Mouse (Mus musculus) kidney, postnatal 14 days (tissue): ENCODE results near the gene Ep300.
"Not testable (repeated sequence)": the region's sequence is repeated elsewhere in the genome, so short reads cannot be mapped to it uniquely, and the experiment has no call there.

Experiments used
- DNase-seq: peaks from one replicate; pipeline ENCODE4 v3.0.0; 2022; ENCODE audit warnings: mixed read lengths

Ep300 gene

GRCm38 (mm10) chr15:81598742-81599141 lies 13.6 kb downstream of the Ep300 start:
- DNase-seq: not testable (repeated sequence)

GRCm38 (mm10) chr15:81605241-81605640 lies 20.1 kb downstream of the Ep300 start:
- no peak for DNase-seq

- peak; percentile 10 for DNase-seq
Measured at GRCm38 (mm10) chr15:81606634-81607033, 21.5 kb downstream of the Ep300 start.

- DNase-seq: no peak
Measured at GRCm38 (mm10) chr15:81649516-81650455, 64.6 kb downstream of the Ep300 start.

GRCm38 (mm10) chr15:81650636-81651035 lies 65.5 kb downstream of the Ep300 start:
- peak; percentile 7 for DNase-seq

GRCm38 (mm10) chr15:81661701-81662100 lies 76.5 kb downstream of the Ep300 start:
- DNase-seq: no peak

- no peak for DNase-seq
Measured at GRCm38 (mm10) chr15:81663281-81663680, 78.1 kb downstream of the Ep300 start.

- DNase-seq: peak; percentile 94
Measured at GRCm38 (mm10) chr15:81663697-81664561, 78.8 kb downstream of the Ep300 start, which contains the start of gene L3mbtl2. TSS of gene L3mbtl2 (plus strand) at chr15:81663889.

- DNase-seq: no peak
Measured at GRCm38 (mm10) chr15:81666957-81667356, 81.8 kb downstream of the Ep300 start.

- peak; percentile 56 for DNase-seq
Measured at GRCm38 (mm10) chr15:81670231-81670640, 85.1 kb downstream of the Ep300 start.

- DNase-seq: no peak
Measured at GRCm38 (mm10) chr15:81676637-81677036, 91.5 kb downstream of the Ep300 start.

GRCm38 (mm10) chr15:81680301-81680805 lies 95.2 kb downstream of the Ep300 start:
- no peak for DNase-seq

GRCm38 (mm10) chr15:81693366-81693966 lies 108.3 kb downstream of the Ep300 start:
- DNase-seq: no peak

GRCm38 (mm10) chr15:81693967-81694881 lies 109.1 kb downstream of the Ep300 start:
- DNase-seq: peak; percentile 90

GRCm38 (mm10) chr15:81694891-81695290 lies 109.7 kb downstream of the Ep300 start:
- no peak for DNase-seq

GRCm38 (mm10) chr15:81697175-81697574 lies 112.0 kb downstream of the Ep300 start, which contains the start of gene Chadl:
TSS of gene Chadl (minus strand) at chr15:81697287.
- DNase-seq: no peak

GRCm38 (mm10) chr15:81697847-81698246 lies 112.7 kb downstream of the Ep300 start:
- peak; percentile 33 for DNase-seq

GRCm38 (mm10) chr15:81698532-81698931 lies 113.4 kb downstream of the Ep300 start:
- DNase-seq: no peak

- no peak for DNase-seq
Measured at GRCm38 (mm10) chr15:81700161-81700560, 115.0 kb downstream of the Ep300 start.

GRCm38 (mm10) chr15:81700601-81701000 lies 115.5 kb downstream of the Ep300 start:
- DNase-seq: peak; percentile 78

GRCm38 (mm10) chr15:81701350-81701749 lies 116.2 kb downstream of the Ep300 start:
- DNase-seq: not testable (repeated sequence)
